Mouse (Mus musculus) megakaryocyte, embryonic 14.5 days (primary cell): ENCODE results near the gene A830031A19Rik.

Experiments
- FLI1 ChIP-seq: IDR thresholded peaks from 2 replicates; pipeline ENCODE4 v1.6.1; 2012; ENCODE audit warnings: low read length, inconsistent platforms, mixed read lengths
- GATA1 ChIP-seq: IDR thresholded peaks from 3 replicates; pipeline ENCODE4 v1.6.1; 2012; ENCODE audit warnings: mixed read lengths, low read length, inconsistent platforms, borderline replicate concordance

GRCm38 (mm10) chr11:24097026-24097425 is 22.2 kb upstream of the A830031A19Rik start:
- no peak for TF ChIP-seq FLI1
- no peak for TF ChIP-seq GATA1
